Mouse (Mus musculus) stomach, postnatal 0 days (tissue): ENCODE data around the gene Mecr. TPM values are rescaled to one million over a fixed set of nuclear protein-coding genes. Genes with fewer than 3 reads are reported as not detected.
A peak's percentile ranks its signal among the peaks of the same experiment; 100 is the strongest.

Source experiments
- ATAC-seq: fragments of 200-750 bp; cut with Nextera tagmentation; 2 replicates; pipeline ENCODE4 v1.8.0; 2017; ENCODE audit not compliant: low FRiP score, low TSS enrichment
- DNase-seq: peaks from one replicate; pipeline ENCODE4 v3.0.0-alpha.2; 2016; ENCODE audit warnings: low spot score
- H3K27ac ChIP-seq: fragments of 300-500 bp; sonication (generic); replicated peaks from 2 replicates; pipeline ENCODE4 v1.5.1; 2014; ENCODE audit warnings: mild to moderate bottlenecking, control low read depth
- H3K27me3 ChIP-seq: fragments of 300-500 bp; sonication (generic); 2 replicates; pipeline ENCODE4 v1.6.1; 2014; ENCODE audit warnings: low read length; ENCODE audit not compliant: control insufficient read depth, insufficient read depth
- H3K36me3 ChIP-seq: fragments of 300-500 bp; sonication (generic); 2 replicates; pipeline ENCODE4 v1.6.1; 2014; ENCODE audit warnings: low read length, mixed read lengths; ENCODE audit not compliant: control insufficient read depth, insufficient read depth
- H3K4me1 ChIP-seq: fragments of 300-500 bp; sonication (generic); replicated peaks from 2 replicates; pipeline ENCODE4 v1.6.1; 2014; ENCODE audit warnings: antibody characterized with exemption; ENCODE audit not compliant: control insufficient read depth, insufficient read depth
- H3K4me2 ChIP-seq: fragments of 300-500 bp; sonication (generic); replicated peaks from 2 replicates; pipeline ENCODE4 v1.6.1; 2014; ENCODE audit warnings: low read depth, mild to moderate bottlenecking, control low read depth, moderate library complexity
- H3K4me3 ChIP-seq: fragments of 300-500 bp; sonication (generic); 2 replicates; pipeline ENCODE4 v1.5.1; 2014; ENCODE audit warnings: low read depth, low read length, control low read depth
- H3K9ac ChIP-seq: fragments of 300-500 bp; sonication (generic); 2 replicates; pipeline ENCODE4 v1.6.1; 2014; ENCODE audit warnings: mild to moderate bottlenecking, low read length, control low read depth, mixed read lengths
- H3K9me3 ChIP-seq: fragments of 300-500 bp; sonication (generic); 2 replicates; pipeline ENCODE4 v1.6.1; 2016; ENCODE audit warnings: low read length; ENCODE audit not compliant: control insufficient read depth
- CTCF ChIP-seq: IDR thresholded peaks from 2 replicates; pipeline ENCODE4 v1.5.1; 2016; ENCODE audit warnings: antibody characterized with exemption, low read depth, mild to moderate bottlenecking, moderate library complexity
- EP300 ChIP-seq: optimal IDR thresholded peaks from 2 replicates; pipeline ENCODE3; 2016; ENCODE audit warnings: antibody characterized with exemption
- WGBS: fragments of 180-500 bp; shearing (Covaris S2); extraction: QIAGEN DNeasy Blood & Tissue Kit; methylation state at CpG from one replicate; pipeline ENCODE4 v1.1.7; 2014; 5-methylcytosine and 5-hydroxymethylcytosine counted together
- polyA plus RNA-seq: library from polyadenylated mRNA; unstranded; fragments of >200 nt; fragmentation: Nextera tagmentation; extraction: Ambion mirVana; gene quantifications from 2 replicates; pipeline ENCODE4 v1.2.1, GENCODE M21; 2015

Mecr gene
- polyA plus RNA-seq, 1 experiment from 2014 or later: 47.2 TPM

DNA sequence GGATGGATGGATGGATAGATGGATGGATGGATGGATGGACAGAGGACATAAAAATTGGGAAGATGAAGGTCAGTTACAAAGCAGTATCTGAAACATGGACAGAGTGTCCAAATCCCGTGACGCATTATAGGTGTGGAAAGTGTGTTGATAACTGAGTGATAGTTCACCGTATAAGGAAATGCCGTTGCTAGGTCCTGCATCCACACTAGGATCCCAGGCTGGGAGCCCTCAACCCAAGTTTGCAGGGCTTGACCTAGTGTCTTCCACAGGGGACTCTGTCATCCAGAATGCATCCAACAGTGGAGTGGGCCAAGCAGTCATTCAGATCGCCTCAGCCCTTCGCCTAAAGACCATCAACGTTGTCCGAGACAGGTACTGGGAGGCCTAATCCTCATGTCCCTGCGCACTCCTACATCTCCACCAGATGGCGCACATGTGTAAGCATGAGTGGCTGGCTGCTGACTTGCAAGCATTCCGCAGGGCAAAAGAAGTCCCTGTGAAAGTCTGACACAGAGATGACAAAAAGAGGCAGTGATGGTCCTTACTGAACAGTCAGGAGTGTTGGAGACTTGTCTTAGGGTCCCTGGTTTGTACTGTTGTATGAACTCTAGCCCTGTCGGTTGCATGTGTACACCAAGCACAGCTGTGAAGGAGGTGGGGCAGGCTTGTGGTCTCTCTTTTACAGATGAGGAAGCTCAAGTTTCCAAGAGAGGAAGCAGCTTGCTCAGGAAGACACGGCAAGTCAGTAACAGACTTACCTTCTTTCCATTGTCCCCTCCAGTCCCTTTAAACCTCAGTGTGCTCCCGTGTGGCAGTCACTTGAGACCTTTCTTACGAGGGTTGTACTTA is 17.4 kb downstream of the Mecr start:
- Histone ChIP-seq H3K27me3 (no peaks in the 10 kb centered on the region), H3K4me1 (no peaks in the 10 kb centered on the region), H3K9me3 (no peaks in the 10 kb centered on the region), H3K36me3 (peaks cover 18% of the 10 kb centered on the region), H3K9ac (no peak overlapping the region), H3K4me3 (no peak overlapping the region), H3K4me2 (no peak overlapping the region), H3K27ac (no peak overlapping the region)
- DNase-seq (peak; percentile 85), ATAC-seq (peak; percentile 68; the same call in 1 of the 2 replicates)
- WGBS: 43% methylated on average over 15 of the region's 15 CpGs
- TF ChIP-seq EP300: no peak
- peak; percentile 99 for TF ChIP-seq CTCF

- H3K27me3 ChIP-seq: no peaks in the 10 kb centered on the region
- H3K4me1 ChIP-seq: no peaks in the 10 kb centered on the region
- H3K36me3 ChIP-seq: peaks cover 18% of the 10 kb centered on the region
- H3K4me3 ChIP-seq: no peak overlapping the region
- WGBS: 87% methylated on average over 4 of the region's 4 CpGs
- no peaks in the 10 kb centered on the region for H3K9me3 ChIP-seq
- ATAC-seq: no peak
- no peak overlapping the region for H3K4me2 ChIP-seq
- no peak overlapping the region for H3K27ac ChIP-seq
- no peak overlapping the region for H3K9ac ChIP-seq
- no peak for TF ChIP-seq EP300
- TF ChIP-seq CTCF: no peak
- no peak for DNase-seq
Observed at GRCm38 (mm10) chr4:131861341-131861739, 18.1 kb downstream of the Mecr start.

DNA sequence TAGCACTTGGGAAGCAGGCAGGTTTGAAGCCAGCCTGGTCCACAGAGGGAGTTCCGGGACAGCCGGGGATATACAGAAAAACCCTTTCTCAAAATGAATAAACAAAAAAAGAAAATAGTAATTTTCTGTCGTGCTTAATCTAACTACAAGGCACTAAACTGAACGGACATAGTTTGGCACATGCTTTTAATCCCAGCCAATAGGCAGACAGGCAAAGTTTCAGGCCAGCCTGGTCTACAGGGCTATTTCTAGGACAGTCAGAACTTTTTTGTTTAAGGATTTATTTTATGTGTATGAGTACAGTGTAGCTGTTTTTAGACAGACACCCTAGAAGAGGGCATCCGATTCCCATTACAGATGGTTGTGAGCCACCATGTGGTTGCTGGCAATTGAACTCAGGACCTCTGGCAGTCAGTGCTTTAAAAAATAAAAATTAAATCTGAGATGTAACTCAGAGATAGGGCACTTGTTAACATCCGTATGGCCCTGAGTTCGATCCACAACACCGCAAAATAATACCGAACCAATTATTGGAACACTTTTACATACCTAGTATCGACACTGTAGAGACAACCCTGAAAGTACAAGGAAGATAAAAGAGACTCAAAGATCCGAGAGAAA is 29.5 kb downstream of the Mecr start:
- H3K27me3 ChIP-seq: no peaks in the 10 kb centered on the region
- ATAC-seq: 0 out of 2 replicates have a peak, but pooled peaks have one; percentile 6
- H3K27ac ChIP-seq: peak overlapping the region; percentile 100
- peak overlapping the region; percentile 100 for H3K4me3 ChIP-seq
- H3K9me3 ChIP-seq: no peaks in the 10 kb centered on the region
- WGBS: 6% methylated on average over 11 of the region's 11 CpGs
- DNase-seq: no peak
- peaks cover 4% of the 10 kb centered on the region; the same call in 1 of the 2 replicates for H3K4me1 ChIP-seq
- H3K36me3 ChIP-seq: no peaks in the 10 kb centered on the region
- H3K4me2 ChIP-seq: peak overlapping the region; percentile 53
- H3K9ac ChIP-seq: peak overlapping the region; percentile 77
- no peak for TF ChIP-seq EP300

DNA sequence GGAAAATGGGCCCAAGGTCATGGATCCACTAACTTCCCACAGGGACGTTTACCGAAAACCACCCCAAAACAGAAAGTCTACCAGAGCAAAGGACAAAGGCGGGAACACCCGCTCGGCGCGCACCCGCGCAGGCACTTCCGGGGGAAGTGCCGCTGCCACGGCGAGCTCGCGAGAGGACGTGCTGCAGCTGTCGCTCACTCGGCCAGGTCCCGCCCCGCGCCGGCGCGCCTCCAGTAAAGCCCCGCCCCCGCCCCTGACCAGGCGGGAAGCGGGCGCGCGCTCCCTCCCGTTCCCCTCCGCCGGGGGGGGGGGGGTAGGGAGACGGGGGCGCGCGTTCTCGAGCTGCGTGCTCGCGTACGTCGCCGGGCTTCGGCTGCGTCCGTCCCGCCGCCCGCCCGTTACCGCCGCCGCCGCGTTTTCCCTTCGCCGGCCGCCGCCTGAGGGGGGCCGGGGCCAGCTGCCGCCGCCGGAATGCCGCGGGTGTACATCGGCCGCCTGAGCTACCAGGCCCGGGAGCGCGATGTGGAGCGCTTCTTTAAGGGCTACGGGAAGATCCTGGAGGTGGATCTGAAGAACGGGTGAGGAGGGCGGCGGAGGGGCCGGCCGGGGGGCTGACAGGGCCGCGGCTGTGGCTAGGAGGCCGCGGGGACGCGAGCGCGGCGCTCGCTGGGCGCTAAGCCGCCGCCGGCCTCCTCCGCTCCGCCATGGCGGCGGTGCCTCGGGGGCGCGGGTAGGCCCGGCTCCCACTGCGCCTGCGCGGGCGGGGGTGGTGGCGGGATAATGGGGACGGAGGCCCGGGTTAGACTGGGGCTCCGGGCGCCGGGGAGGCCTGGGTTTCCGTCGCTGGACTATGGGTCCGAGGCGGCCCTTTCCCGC is 30.3 kb downstream of the Mecr start, which contains the start of gene Srsf4:
Gene Srsf4 (plus strand): TSS at position 325 of the 876 bp plus-strand sequence.
- Histone ChIP-seq H3K27me3 (no peaks in the 10 kb centered on the region), H3K9me3 (no peaks in the 10 kb centered on the region), H3K4me2 (peak within 1 kb of the TSS; percentile 95), H3K27ac (peak within 1 kb of the TSS; percentile 100), H3K4me1 (peaks cover 4% of the 10 kb centered on the region; the same call in 1 of the 2 replicates), H3K9ac (peak within 1 kb of the TSS; percentile 100), H3K36me3 (no peaks in the 10 kb centered on the region), H3K4me3 (peak within 1 kb of the TSS; percentile 100)
- ATAC-seq: peak; percentile 96
- TF ChIP-seq CTCF: no peak
- TF ChIP-seq EP300: peak; percentile 39
- 0% methylated on average over 52 of the region's 116 CpGs for WGBS
- DNase-seq: peak; percentile 99

GRCm38 (mm10) chr4:131874169-131874536 is 30.9 kb downstream of the Mecr start:
- Histone ChIP-seq H3K36me3 (no peaks in the 10 kb centered on the region), H3K4me1 (peaks cover 4% of the 10 kb centered on the region; the same call in 1 of the 2 replicates), H3K9ac (peak overlapping the region; percentile 100), H3K27me3 (no peaks in the 10 kb centered on the region), H3K9me3 (no peaks in the 10 kb centered on the region), H3K27ac (peak overlapping the region; percentile 100), H3K4me3 (peak overlapping the region; percentile 100), H3K4me2 (peak overlapping the region; percentile 95)
- WGBS: under 1% methylated on average over 20 of the region's 20 CpGs
- TF ChIP-seq EP300 (no peak), CTCF (no peak)
- DNase-seq: no peak
- peak; percentile 5; the same call in 1 of the 2 replicates for ATAC-seq
